Mouse (Mus musculus): Measurements from ENCODE around the gene Plbd2. TPM values are rescaled to one million over a fixed set of nuclear protein-coding genes. Genes with fewer than 3 reads are reported as not detected.

Plbd2 gene
- polyA plus RNA-seq, 1 experiment from 2014 or later, result 35.1 TPM

DNA sequence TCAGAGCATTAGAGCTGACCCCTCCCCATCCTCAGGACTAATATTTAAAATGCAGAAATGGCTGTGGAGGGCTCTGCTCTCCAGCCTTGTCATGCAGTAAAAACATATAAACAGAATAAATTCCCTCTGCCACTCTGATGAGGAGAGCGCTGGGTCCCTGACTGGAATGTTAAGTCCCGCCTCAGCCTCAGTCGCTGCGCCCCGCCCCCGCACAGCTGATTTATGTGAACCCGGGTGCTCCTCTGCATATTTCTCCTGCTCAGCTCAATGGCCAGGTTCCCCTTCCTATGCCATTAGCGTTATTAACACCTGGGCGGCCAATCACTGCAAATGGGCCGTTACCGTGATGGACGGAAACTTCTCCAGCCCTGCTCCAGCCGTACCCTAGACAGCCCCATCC, 56.1 kb downstream of the Plbd2 start:
- 31% methylated on average over 13 of the region's 13 CpGs for WGBS
- DNase-seq (ENCODE audit: low spot score), result no peak
- no peaks in the 10 kb centered on the region for H3K4me1 ChIP-seq (replicated peaks; ENCODE audit: control insufficient read depth, insufficient read depth, low read length)

DNA sequence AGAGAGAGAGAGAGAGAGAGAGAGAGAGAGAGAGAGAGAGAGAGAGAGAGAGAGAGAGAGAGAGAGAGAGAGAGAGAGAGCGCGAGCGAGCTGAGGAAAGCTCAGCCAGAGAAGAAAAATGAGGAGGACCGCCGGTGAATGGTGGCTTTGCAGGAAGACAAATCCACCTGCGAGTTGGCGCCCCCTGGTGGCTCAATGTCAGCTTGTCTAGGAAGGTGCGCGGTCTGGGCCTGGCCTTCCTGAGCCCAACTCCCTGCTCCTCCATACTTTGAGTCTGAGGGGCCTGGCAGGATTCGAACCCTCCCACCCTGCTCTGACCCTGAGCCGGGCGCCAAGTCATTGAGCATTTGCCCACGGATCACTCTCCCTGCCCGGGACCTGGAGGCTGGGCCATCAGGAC, 62.7 kb downstream of the Plbd2 start:
- 6% methylated on average over 14 of the region's 14 CpGs for WGBS
- Histone ChIP-seq H3K36me3 (ENCODE audit: control insufficient read depth, insufficient read depth, low read length) (no peaks in the 10 kb centered on the region), H3K4me2 (peak overlapping the region; percentile 47), H3K27ac (ENCODE audit: low read depth, low read length) (no peak overlapping the region), H3K27me3 (replicated peaks; ENCODE audit: control insufficient read depth, insufficient read depth, low read length) (peaks cover 76% of the 10 kb centered on the region), H3K9me3 (ENCODE audit: control insufficient read depth, low read length) (no peaks in the 10 kb centered on the region), H3K4me1 (replicated peaks; ENCODE audit: control insufficient read depth, insufficient read depth, low read length) (no peaks in the 10 kb centered on the region), H3K9ac (ENCODE audit: low read depth, low read length) (no peak overlapping the region), H3K4me3 (ENCODE audit: low read depth, low read length) (peak overlapping the region; percentile 17; the same call in 1 of the 2 replicates)
- ATAC-seq (replicated peaks; ENCODE audit: low FRiP score), result no peak
- DNase-seq (ENCODE audit: low spot score), result peak; percentile 86

More for the DNA sequence above, 56.1 kb downstream of the Plbd2 start:
- H3K27ac ChIP-seq (ENCODE audit: low read depth, low read length), result no peak overlapping the region
- no peak overlapping the region for H3K9ac ChIP-seq (ENCODE audit: low read depth, low read length)
- H3K4me2 ChIP-seq, result no peak overlapping the region; the same call in 1 of the 2 replicates
- H3K9me3 ChIP-seq (ENCODE audit: control insufficient read depth, low read length), result no peaks in the 10 kb centered on the region
- H3K27me3 ChIP-seq (replicated peaks; ENCODE audit: control insufficient read depth, insufficient read depth, low read length), result peaks cover 42% of the 10 kb centered on the region
- no peak overlapping the region for H3K4me3 ChIP-seq (ENCODE audit: low read depth, low read length)
- ATAC-seq (replicated peaks; ENCODE audit: low FRiP score), result no peak
- H3K36me3 ChIP-seq (ENCODE audit: control insufficient read depth, insufficient read depth, low read length), result no peaks in the 10 kb centered on the region

DNA sequence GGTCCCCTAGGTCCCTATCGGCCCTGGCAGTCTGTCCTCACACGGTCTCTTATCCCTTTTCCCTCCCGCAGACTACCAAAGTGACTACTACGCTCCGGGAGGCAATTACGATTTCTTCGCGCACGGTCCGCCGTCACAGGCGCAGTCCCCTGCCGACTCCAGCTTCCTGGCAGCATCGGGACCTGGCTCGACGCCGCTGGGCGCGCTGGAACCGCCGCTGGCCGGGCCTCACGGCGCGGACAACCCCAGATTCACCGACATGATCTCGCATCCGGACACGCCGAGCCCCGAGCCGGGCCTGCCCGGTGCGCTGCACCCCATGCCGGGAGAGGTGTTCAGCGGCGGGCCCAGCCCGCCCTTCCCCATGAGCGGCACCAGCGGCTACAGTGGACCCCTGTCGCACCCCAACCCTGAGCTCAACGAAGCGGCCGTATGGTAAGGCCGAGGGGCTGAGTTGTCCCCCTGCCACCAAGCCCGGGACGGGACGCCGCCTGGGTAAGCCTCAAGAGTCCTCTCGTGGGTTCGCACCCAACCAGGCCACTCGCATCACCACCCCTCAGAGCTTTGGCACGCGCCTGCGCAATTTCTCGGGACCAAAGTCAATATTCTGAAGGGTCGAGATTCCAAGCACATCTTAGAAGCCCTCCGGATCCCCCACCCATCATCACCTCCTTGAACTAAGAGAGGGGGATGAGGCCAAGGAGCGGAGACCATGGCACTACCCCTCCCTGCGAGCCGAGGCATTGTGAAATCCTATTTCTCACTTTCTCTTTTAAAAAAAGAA, 63.3 kb downstream of the Plbd2 start:
- H3K27ac ChIP-seq (ENCODE audit: low read depth, low read length), result no peak overlapping the region
- no peaks in the 10 kb centered on the region for H3K9me3 ChIP-seq (ENCODE audit: control insufficient read depth, low read length)
- H3K4me1 ChIP-seq (replicated peaks; ENCODE audit: control insufficient read depth, insufficient read depth, low read length), result no peaks in the 10 kb centered on the region
- H3K4me3 ChIP-seq (ENCODE audit: low read depth, low read length), result peak overlapping the region; percentile 17; the same call in 1 of the 2 replicates
- H3K27me3 ChIP-seq (replicated peaks; ENCODE audit: control insufficient read depth, insufficient read depth, low read length), result peaks cover 78% of the 10 kb centered on the region
- DNase-seq (ENCODE audit: low spot score), result no peak
- H3K9ac ChIP-seq (ENCODE audit: low read depth, low read length), result no peak overlapping the region
- no peaks in the 10 kb centered on the region for H3K36me3 ChIP-seq (ENCODE audit: control insufficient read depth, insufficient read depth, low read length)
- ATAC-seq (replicated peaks; ENCODE audit: low FRiP score), result no peak
- WGBS, result 3% methylated on average over 61 of the region's 61 CpGs
- H3K4me2 ChIP-seq, result peak overlapping the region; percentile 47

DNA sequence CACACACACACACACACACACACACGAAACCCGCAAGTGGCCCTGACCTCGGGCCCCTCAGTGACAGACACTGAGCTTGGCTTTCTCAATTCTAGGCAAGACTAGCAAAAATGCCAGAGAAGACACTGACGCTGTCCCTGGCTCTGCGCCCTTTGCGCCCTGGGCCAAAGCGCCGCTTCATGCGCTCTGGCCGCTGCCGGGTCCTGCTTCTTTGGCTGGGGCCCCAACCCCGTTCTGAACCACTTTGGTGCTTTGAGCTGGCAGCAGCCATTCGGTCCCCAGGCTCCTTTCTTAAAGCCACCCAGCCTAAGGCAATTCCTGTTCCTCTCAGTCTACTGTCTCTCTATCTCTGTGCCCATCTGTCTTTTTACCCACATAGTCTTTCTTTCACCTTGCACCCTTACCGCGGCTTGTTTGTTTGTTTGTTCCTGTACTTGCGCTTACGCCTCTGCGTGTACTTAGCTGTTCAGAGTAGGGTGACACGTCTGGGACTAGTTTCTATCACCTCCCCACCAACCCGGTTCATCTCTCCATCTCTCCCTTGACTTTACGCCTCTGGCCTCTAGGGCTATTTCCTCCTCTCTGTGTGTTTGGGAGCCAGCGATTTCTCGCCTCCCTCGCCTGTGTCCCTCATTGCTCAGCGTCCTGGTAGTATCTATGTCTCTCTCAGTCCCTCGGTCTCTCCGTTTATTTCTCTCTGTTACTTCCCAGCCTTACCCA, 64.3 kb downstream of the Plbd2 start:
- Histone ChIP-seq H3K9ac (ENCODE audit: low read depth, low read length) (no peak overlapping the region), H3K27ac (ENCODE audit: low read depth, low read length) (no peak overlapping the region), H3K27me3 (replicated peaks; ENCODE audit: control insufficient read depth, insufficient read depth, low read length) (peaks cover 82% of the 10 kb centered on the region), H3K36me3 (ENCODE audit: control insufficient read depth, insufficient read depth, low read length) (no peaks in the 10 kb centered on the region), H3K4me3 (ENCODE audit: low read depth, low read length) (no peak overlapping the region), H3K4me1 (replicated peaks; ENCODE audit: control insufficient read depth, insufficient read depth, low read length) (no peaks in the 10 kb centered on the region), H3K4me2 (no peak overlapping the region), H3K9me3 (ENCODE audit: control insufficient read depth, low read length) (no peaks in the 10 kb centered on the region)
- no peak for DNase-seq (ENCODE audit: low spot score)
- WGBS, result 2% methylated on average over 27 of the region's 27 CpGs
- no peak for ATAC-seq (replicated peaks; ENCODE audit: low FRiP score)

DNA sequence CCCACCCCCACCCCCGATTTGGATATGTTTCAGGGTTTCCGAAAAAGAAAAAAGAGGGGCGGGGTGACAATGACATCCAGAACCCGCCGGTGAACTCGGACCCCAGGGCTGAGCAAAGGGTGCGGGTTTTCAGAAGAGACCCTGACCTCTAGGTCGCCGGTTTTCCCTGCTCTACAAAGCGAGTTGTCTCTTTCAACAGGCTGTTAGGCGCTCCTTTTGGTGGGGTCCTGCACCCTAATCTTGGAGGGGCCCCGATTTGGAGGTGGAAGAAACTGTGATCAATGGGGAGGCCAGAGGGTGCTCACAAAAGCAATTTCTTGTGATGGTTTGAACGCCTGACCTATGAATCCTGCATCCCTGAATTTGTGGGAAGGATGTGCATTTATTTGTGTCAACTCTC, 65.0 kb downstream of the Plbd2 start:
- H3K36me3 ChIP-seq (ENCODE audit: control insufficient read depth, insufficient read depth, low read length), result no peaks in the 10 kb centered on the region
- H3K9me3 ChIP-seq (ENCODE audit: control insufficient read depth, low read length), result no peaks in the 10 kb centered on the region
- no peak overlapping the region for H3K4me2 ChIP-seq
- no peak for ATAC-seq (replicated peaks; ENCODE audit: low FRiP score)
- WGBS, result 2% methylated on average over 13 of the region's 13 CpGs
- H3K27ac ChIP-seq (ENCODE audit: low read depth, low read length), result no peak overlapping the region
- H3K4me3 ChIP-seq (ENCODE audit: low read depth, low read length), result no peak overlapping the region
- H3K27me3 ChIP-seq (replicated peaks; ENCODE audit: control insufficient read depth, insufficient read depth, low read length), result peaks cover 86% of the 10 kb centered on the region
- H3K9ac ChIP-seq (ENCODE audit: low read depth, low read length), result no peak overlapping the region
- no peak for DNase-seq (ENCODE audit: low spot score)
- H3K4me1 ChIP-seq (replicated peaks; ENCODE audit: control insufficient read depth, insufficient read depth, low read length), result no peaks in the 10 kb centered on the region

DNA sequence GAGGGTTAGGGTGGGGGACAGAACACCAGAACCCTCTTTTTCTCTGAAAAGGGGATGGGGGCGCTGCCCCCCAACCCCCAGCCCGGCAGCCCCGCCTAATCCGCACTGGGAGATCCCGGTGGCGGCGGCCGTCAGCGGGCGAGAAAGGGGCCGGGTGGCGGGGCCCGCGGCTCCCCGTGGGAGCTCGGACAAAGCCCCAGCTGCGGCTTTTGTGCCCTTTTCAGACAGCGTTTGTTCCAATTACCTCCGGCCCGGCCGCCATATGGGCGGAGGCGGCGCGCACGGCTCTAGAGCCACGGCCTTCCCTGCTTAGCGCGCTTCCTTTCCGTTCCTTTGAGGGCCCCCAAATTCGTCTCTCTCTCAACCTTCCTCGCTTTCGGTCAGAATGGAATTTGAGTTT, 65.4 kb downstream of the Plbd2 start:
- Histone ChIP-seq H3K9me3 (ENCODE audit: control insufficient read depth, low read length) (no peaks in the 10 kb centered on the region), H3K4me2 (no peak overlapping the region), H3K4me1 (replicated peaks; ENCODE audit: control insufficient read depth, insufficient read depth, low read length) (no peaks in the 10 kb centered on the region), H3K36me3 (ENCODE audit: control insufficient read depth, insufficient read depth, low read length) (no peaks in the 10 kb centered on the region), H3K4me3 (ENCODE audit: low read depth, low read length) (no peak overlapping the region), H3K27ac (ENCODE audit: low read depth, low read length) (no peak overlapping the region), H3K9ac (ENCODE audit: low read depth, low read length) (no peak overlapping the region), H3K27me3 (replicated peaks; ENCODE audit: control insufficient read depth, insufficient read depth, low read length) (peaks cover 86% of the 10 kb centered on the region)
- under 1% methylated on average over 33 of the region's 33 CpGs for WGBS
- DNase-seq (ENCODE audit: low spot score), result no peak
- ATAC-seq (replicated peaks; ENCODE audit: low FRiP score), result no peak

DNA sequence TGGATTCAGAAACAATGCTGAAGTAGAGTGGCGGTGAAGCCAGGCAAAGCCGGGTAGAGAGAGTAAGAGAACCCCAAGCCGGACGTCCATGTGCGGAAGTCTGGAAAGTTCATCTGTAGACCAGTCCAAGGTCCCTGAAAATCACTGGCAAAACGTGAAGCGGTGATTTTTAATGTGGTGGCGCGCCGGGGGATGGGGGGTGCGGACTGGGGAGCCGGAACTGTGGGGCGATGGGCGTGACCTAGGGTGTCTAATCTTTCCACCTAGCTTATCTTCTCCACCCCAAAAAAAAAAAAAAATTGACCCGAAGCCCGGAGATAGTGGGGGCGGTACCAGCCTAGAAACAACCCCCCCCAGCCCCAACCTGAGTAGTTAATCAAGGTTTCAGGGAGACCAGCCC, 65.9 kb downstream of the Plbd2 start:
- no peak overlapping the region for H3K4me2 ChIP-seq
- H3K27me3 ChIP-seq (replicated peaks; ENCODE audit: control insufficient read depth, insufficient read depth, low read length), result peaks cover 87% of the 10 kb centered on the region
- H3K4me1 ChIP-seq (replicated peaks; ENCODE audit: control insufficient read depth, insufficient read depth, low read length), result no peaks in the 10 kb centered on the region
- no peaks in the 10 kb centered on the region for H3K9me3 ChIP-seq (ENCODE audit: control insufficient read depth, low read length)
- WGBS, result 4% methylated on average over 17 of the region's 17 CpGs
- DNase-seq (ENCODE audit: low spot score) (no peak), ATAC-seq (replicated peaks; ENCODE audit: low FRiP score) (no peak)
- no peaks in the 10 kb centered on the region for H3K36me3 ChIP-seq (ENCODE audit: control insufficient read depth, insufficient read depth, low read length)
- H3K4me3 ChIP-seq (ENCODE audit: low read depth, low read length), result no peak overlapping the region
- no peak overlapping the region for H3K27ac ChIP-seq (ENCODE audit: low read depth, low read length)
- H3K9ac ChIP-seq (ENCODE audit: low read depth, low read length), result no peak overlapping the region

DNA sequence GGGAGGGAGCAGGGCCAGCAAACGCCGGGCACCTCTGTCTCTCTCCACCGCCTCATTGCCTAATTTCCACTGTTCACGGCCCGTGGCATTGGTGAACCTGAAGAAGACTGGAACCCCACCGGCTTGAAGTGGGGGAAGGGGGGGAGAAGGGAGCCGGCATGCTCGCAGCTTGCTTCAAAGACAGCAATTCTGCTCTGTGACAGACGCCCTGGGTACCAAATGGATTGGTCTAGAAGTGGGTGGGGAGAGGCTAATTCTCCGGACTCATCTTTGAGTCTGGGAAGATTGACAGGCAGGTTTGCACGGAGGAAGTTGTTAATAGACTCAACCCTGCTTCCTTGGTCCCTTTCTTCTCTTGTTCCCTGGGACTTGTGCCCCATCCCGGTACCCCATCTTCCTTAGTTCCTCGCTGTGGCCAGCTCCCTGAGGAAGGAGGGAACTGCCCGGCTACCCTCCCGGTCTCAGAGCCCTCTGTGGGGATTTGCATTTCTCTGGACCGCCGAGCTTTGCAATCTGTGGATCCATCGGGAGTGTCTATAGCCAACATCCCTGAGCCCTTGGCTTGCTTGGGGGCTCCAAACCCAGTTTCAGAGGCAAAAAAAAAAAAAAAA, 66.4 kb downstream of the Plbd2 start:
- ATAC-seq (replicated peaks; ENCODE audit: low FRiP score) (no peak), DNase-seq (ENCODE audit: low spot score) (no peak)
- H3K4me3 ChIP-seq (ENCODE audit: low read depth, low read length), result no peak overlapping the region
- no peak overlapping the region for H3K27ac ChIP-seq (ENCODE audit: low read depth, low read length)
- WGBS, result 1% methylated on average over 18 of the region's 18 CpGs
- H3K9me3 ChIP-seq (ENCODE audit: control insufficient read depth, low read length), result no peaks in the 10 kb centered on the region
- no peak overlapping the region for H3K4me2 ChIP-seq
- H3K4me1 ChIP-seq (replicated peaks; ENCODE audit: control insufficient read depth, insufficient read depth, low read length), result no peaks in the 10 kb centered on the region
- H3K36me3 ChIP-seq (ENCODE audit: control insufficient read depth, insufficient read depth, low read length), result no peaks in the 10 kb centered on the region
- H3K9ac ChIP-seq (ENCODE audit: low read depth, low read length), result no peak overlapping the region
- peaks cover 90% of the 10 kb centered on the region for H3K27me3 ChIP-seq (replicated peaks; ENCODE audit: control insufficient read depth, insufficient read depth, low read length)

Data from liver, embryonic 11.5 days (tissue).